Mouse (Mus musculus) kidney, embryonic 16.5 days (tissue): ENCODE data around the gene Ung. TPM values are rescaled to one million over a fixed set of nuclear protein-coding genes. Genes with fewer than 3 reads are reported as not detected.

Experiments used
- ATAC-seq: fragments of 200-750 bp; cut with Nextera tagmentation; 2 replicates; pipeline ENCODE4 v1.8.0; 2017; ENCODE audit warnings: moderate TSS enrichment; ENCODE audit not compliant: low FRiP score, low TSS enrichment
- H3K27ac ChIP-seq: fragments of 300-500 bp; sonication (generic); 2 replicates; pipeline ENCODE4 v1.5.1; 2014; ENCODE audit warnings: low read length
- H3K27me3 ChIP-seq: fragments of 300-500 bp; sonication (generic); 2 replicates; pipeline ENCODE4 v1.6.1; 2014; ENCODE audit warnings: low read length, control low read depth, mixed read lengths; ENCODE audit not compliant: insufficient read depth
- H3K36me3 ChIP-seq: fragments of 300-500 bp; sonication (generic); 2 replicates; pipeline ENCODE4 v1.6.1; 2014; ENCODE audit warnings: low read length, control low read depth, mixed read lengths; ENCODE audit not compliant: insufficient read depth
- H3K4me1 ChIP-seq: fragments of 300-500 bp; sonication (generic); 2 replicates; pipeline ENCODE4 v1.6.1; 2014; ENCODE audit warnings: low read length, control low read depth, mixed read lengths; ENCODE audit not compliant: insufficient read depth
- H3K4me2 ChIP-seq: fragments of 300-500 bp; sonication (generic); replicated peaks from 2 replicates; pipeline ENCODE4 v1.6.1; 2014; ENCODE audit warnings: low read depth, low read length
- H3K4me3 ChIP-seq: fragments of 300-500 bp; sonication (generic); 2 replicates; pipeline ENCODE4 v1.5.1; 2014; ENCODE audit warnings: mild to moderate bottlenecking, low read length
- H3K9ac ChIP-seq: fragments of 300-500 bp; sonication (generic); replicated peaks from 2 replicates; pipeline ENCODE4 v1.6.1; 2014; ENCODE audit warnings: low read length
- H3K9me3 ChIP-seq: fragments of 300-500 bp; sonication (generic); 2 replicates; pipeline ENCODE4 v1.6.1; 2016; ENCODE audit warnings: low read length, control low read depth
- WGBS: fragments of 180-500 bp; shearing (Covaris S2); extraction: QIAGEN DNeasy Blood & Tissue Kit; methylation state at CpG from one replicate; pipeline ENCODE4 v1.1.7; 2014; 5-methylcytosine and 5-hydroxymethylcytosine counted together
- polyA plus RNA-seq: library from polyadenylated mRNA; unstranded; fragments of >200 nt; fragmentation: Nextera tagmentation; extraction: Ambion mirVana; gene quantifications from 2 replicates; pipeline ENCODE4 v1.2.1, GENCODE M21; 2015

Gene Ung
- polyA plus RNA-seq, 1 experiment from 2014 or later, result 56.2 TPM

GRCm38 (mm10) chr5:114177966-114178719 lies 48.0 kb downstream of the Ung start:
- H3K27me3 ChIP-seq, result no peaks in the 10 kb centered on the region
- H3K9ac ChIP-seq, result no peak overlapping the region
- no peak for ATAC-seq
- no peak overlapping the region for H3K27ac ChIP-seq
- H3K36me3 ChIP-seq, result no peaks in the 10 kb centered on the region
- no peak overlapping the region for H3K4me3 ChIP-seq
- H3K4me1 ChIP-seq, result peaks cover 16% of the 10 kb centered on the region
- WGBS, result 76% methylated on average over 4 of the region's 4 CpGs
- no peak overlapping the region for H3K4me2 ChIP-seq
- peaks cover 3% of the 10 kb centered on the region; the same call in 1 of the 2 replicates for H3K9me3 ChIP-seq

DNA sequence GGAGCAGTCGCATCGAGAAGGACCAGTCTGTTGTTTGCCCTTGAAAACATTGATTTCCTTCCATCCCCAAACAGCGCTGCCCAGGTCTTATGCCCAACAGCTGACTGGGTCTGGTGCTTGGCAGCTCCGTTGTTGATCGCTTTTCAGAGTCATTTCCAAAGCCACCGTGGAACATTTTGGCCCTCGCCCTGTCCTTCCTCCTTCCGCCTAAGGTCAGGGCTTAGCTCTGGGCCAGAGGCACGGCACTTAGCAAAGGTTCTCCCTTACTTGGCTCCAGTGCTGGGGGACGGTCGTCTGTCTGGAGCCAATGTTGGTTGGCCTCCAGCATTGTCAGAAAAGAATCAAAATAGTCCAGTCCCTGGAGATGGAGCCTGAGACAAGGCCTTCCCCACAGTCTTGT lies 49.4 kb downstream of the Ung start:
- ATAC-seq, result no peak
- no peak overlapping the region for H3K4me3 ChIP-seq
- 80% methylated on average over 11 of the region's 11 CpGs for WGBS

GRCm38 (mm10) chr5:114183493-114183892 lies 53.3 kb downstream of the Ung start:
- Histone ChIP-seq H3K4me1 (no peaks in the 10 kb centered on the region), H3K27me3 (no peaks in the 10 kb centered on the region), H3K4me2 (no peak overlapping the region), H3K27ac (no peak overlapping the region), H3K9ac (no peak overlapping the region), H3K4me3 (no peak overlapping the region), H3K9me3 (no peaks in the 10 kb centered on the region; the same call in 1 of the 2 replicates), H3K36me3 (no peaks in the 10 kb centered on the region)
- no peak for ATAC-seq
- WGBS, result 88% methylated on average over 2 of the region's 2 CpGs

More for the DNA sequence above, 49.4 kb downstream of the Ung start:
- H3K27me3 ChIP-seq, result no peaks in the 10 kb centered on the region
- peaks cover 12% of the 10 kb centered on the region for H3K4me1 ChIP-seq
- peaks cover 3% of the 10 kb centered on the region; the same call in 1 of the 2 replicates for H3K9me3 ChIP-seq
- H3K9ac ChIP-seq, result no peak overlapping the region
- H3K4me2 ChIP-seq, result no peak overlapping the region
- no peak overlapping the region for H3K27ac ChIP-seq
- no peaks in the 10 kb centered on the region for H3K36me3 ChIP-seq

GRCm38 (mm10) chr5:114187108-114187507 lies 56.9 kb downstream of the Ung start:
- no peaks in the 10 kb centered on the region; the same call in 1 of the 2 replicates for H3K9me3 ChIP-seq
- no peaks in the 10 kb centered on the region for H3K27me3 ChIP-seq
- H3K4me2 ChIP-seq, result no peak overlapping the region
- 74% methylated on average over 2 of the region's 2 CpGs for WGBS
- H3K27ac ChIP-seq, result no peak overlapping the region
- peaks cover 3% of the 10 kb centered on the region; the same call in 1 of the 2 replicates for H3K4me1 ChIP-seq
- H3K4me3 ChIP-seq, result no peak overlapping the region
- no peaks in the 10 kb centered on the region for H3K36me3 ChIP-seq
- ATAC-seq, result no peak
- no peak overlapping the region for H3K9ac ChIP-seq

Other genes starting within 250 kb of the Ung start
- gene Coro1c, start 221.6 kb upstream of the Ung start, polyA plus RNA-seq, result 122 and 126 TPM in 2 replicates
- gene Ssh1, start 136.5 kb upstream of the Ung start, polyA plus RNA-seq, result 15.0 and 16.7 TPM in 2 replicates
- 20.4 and 22.5 TPM in 2 replicates for gene Dao, start 126.7 kb upstream of the Ung start, polyA plus RNA-seq
- 12.0 and 14.0 TPM in 2 replicates for gene Usp30, start 64.9 kb upstream of the Ung start, polyA plus RNA-seq
- gene Svop, start 38.8 kb upstream of the Ung start, polyA plus RNA-seq, result 0.36 and 0.42 TPM in 2 replicates
- gene Alkbh2, start 2.2 kb upstream of the Ung start, polyA plus RNA-seq, result 8.7 and 9.1 TPM in 2 replicates
- gene Acacb, start 16.1 kb downstream of the Ung start, polyA plus RNA-seq, result 4.7 and 5.7 TPM in 2 replicates
- 0.10 TPM in 1 of 2 replicates, not detected in the other for gene Foxn4, start 143.4 kb downstream of the Ung start, polyA plus RNA-seq
- gene Myo1h, start 158.8 kb downstream of the Ung start, polyA plus RNA-seq, result 2.4 and 2.8 TPM in 2 replicates